Mouse (Mus musculus) intestine, embryonic 15.5 days (tissue): ENCODE data around the gene Dnajc28. TPM values are rescaled to one million over a fixed set of nuclear protein-coding genes. Genes with fewer than 3 reads are reported as not detected.

Experiments used
- ATAC-seq: fragments of 200-750 bp; cut with Nextera tagmentation; 2 replicates; pipeline ENCODE4 v1.8.0; 2017; ENCODE audit warnings: moderate TSS enrichment, moderate library complexity
- H3K27ac ChIP-seq: fragments of 300-500 bp; sonication (generic); 2 replicates; pipeline ENCODE4 v1.5.1; 2015; ENCODE audit warnings: mild to moderate bottlenecking, inconsistent platforms
- H3K27me3 ChIP-seq: fragments of 300-500 bp; sonication (generic); replicated peaks from 2 replicates; pipeline ENCODE4 v1.6.1; 2015; ENCODE audit warnings: inconsistent platforms
- H3K36me3 ChIP-seq: fragments of 300-500 bp; sonication (generic); 2 replicates; pipeline ENCODE4 v1.6.1; 2015; ENCODE audit warnings: inconsistent platforms
- H3K4me1 ChIP-seq: fragments of 300-500 bp; sonication (generic); replicated peaks from 2 replicates; pipeline ENCODE4 v1.6.1; 2015; ENCODE audit warnings: inconsistent platforms
- H3K4me2 ChIP-seq: fragments of 300-500 bp; sonication (generic); replicated peaks from 2 replicates; pipeline ENCODE4 v1.6.1; 2015; ENCODE audit warnings: mild to moderate bottlenecking, inconsistent platforms
- H3K4me3 ChIP-seq: fragments of 300-500 bp; sonication (generic); replicated peaks from 2 replicates; pipeline ENCODE4 v1.5.1; 2015; ENCODE audit warnings: inconsistent platforms
- H3K9ac ChIP-seq: fragments of 300-500 bp; sonication (generic); 2 replicates; pipeline ENCODE4 v1.6.1; 2015; ENCODE audit warnings: inconsistent platforms
- H3K9me3 ChIP-seq: fragments of 300-500 bp; sonication (generic); 2 replicates; pipeline ENCODE4 v1.6.1; 2016; ENCODE audit warnings: inconsistent platforms
- WGBS: fragments of 180-500 bp; shearing (Covaris S2); methylation state at CpG from one replicate; pipeline ENCODE4 v1.1.7; 2015; 5-methylcytosine and 5-hydroxymethylcytosine counted together
- polyA plus RNA-seq: library from polyadenylated mRNA; unstranded; fragments of >200 nt; fragmentation: Nextera tagmentation; extraction: Ambion mirVana; gene quantifications from 2 replicates; pipeline ENCODE4 v1.2.1, GENCODE M21; 2015

Dnajc28 gene
- polyA plus RNA-seq, 1 experiment from 2014 or later: 2.5 TPM

DNA sequence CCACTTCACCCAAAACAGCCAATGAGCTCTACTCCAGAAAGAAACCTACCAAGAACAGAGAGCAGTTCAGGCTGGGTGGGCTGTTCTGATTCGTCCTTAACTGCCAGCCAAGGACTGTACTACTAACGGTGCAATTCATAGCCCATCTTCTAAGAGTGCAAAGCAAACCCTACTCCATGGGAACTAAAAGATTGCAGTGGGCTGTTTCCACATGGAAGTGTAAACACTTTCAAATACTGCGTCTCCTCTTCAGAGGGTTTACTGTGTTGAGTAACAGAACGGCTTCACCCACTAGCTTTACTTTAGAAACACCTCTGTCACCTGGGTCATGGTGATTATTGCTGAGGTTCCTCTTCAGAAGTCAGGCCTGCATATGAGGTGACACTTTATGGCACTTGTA lies 17.7 kb downstream of the Dnajc28 start:
- peaks cover 9% of the 10 kb centered on the region for H3K4me1 ChIP-seq
- 31% methylated on average over 4 of the region's 4 CpGs for WGBS
- H3K27ac ChIP-seq: no peak overlapping the region
- no peak overlapping the region for H3K4me2 ChIP-seq
- H3K36me3 ChIP-seq: no peaks in the 10 kb centered on the region
- no peak overlapping the region for H3K9ac ChIP-seq
- no peaks in the 10 kb centered on the region for H3K27me3 ChIP-seq
- H3K9me3 ChIP-seq: no peaks in the 10 kb centered on the region
- H3K4me3 ChIP-seq: no peak overlapping the region
- no peak for ATAC-seq

GRCm38 (mm10) chr16:91599242-91599641 lies 19.6 kb downstream of the Dnajc28 start:
- no peaks in the 10 kb centered on the region for H3K36me3 ChIP-seq
- H3K27ac ChIP-seq: no peak overlapping the region
- H3K9ac ChIP-seq: no peak overlapping the region
- no peak overlapping the region for H3K4me3 ChIP-seq
- no peaks in the 10 kb centered on the region for H3K9me3 ChIP-seq
- H3K27me3 ChIP-seq: no peaks in the 10 kb centered on the region
- H3K4me2 ChIP-seq: no peak overlapping the region
- H3K4me1 ChIP-seq: peaks cover 9% of the 10 kb centered on the region
- ATAC-seq: no peak

DNA sequence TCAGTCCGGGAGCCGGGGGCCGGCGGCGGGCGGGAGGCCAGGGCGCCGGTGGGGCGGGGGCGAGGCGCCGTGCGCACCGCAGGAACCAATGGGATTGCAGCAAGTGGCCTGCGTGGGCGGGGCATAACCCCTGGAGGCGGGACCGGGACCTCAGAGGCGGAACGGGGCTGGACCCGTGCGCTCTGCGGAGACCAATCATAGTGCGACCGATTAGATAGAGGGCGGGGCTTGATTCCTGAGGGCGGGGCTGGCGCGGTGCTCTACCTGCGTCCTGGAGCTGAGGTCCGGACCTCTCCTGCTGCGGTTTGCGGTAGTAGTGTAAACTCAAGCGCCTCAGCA lies 21.2 kb downstream of the Dnajc28 start, which contains the start of gene Tmem50b:
Gene Tmem50b, minus strand, starts transcription at position 129 of the 339 bp plus-strand sequence.
- no peaks in the 10 kb centered on the region for H3K27me3 ChIP-seq
- no peaks in the 10 kb centered on the region for H3K9me3 ChIP-seq
- WGBS: 2% methylated on average over 34 of the region's 34 CpGs
- H3K4me1 ChIP-seq: peaks cover 12% of the 10 kb centered on the region
- peak within 1 kb of the TSS; percentile 82 for H3K4me3 ChIP-seq
- H3K36me3 ChIP-seq: no peaks in the 10 kb centered on the region
- peak within 1 kb of the TSS; percentile 87 for H3K4me2 ChIP-seq
- peak; percentile 99 for ATAC-seq
- H3K9ac ChIP-seq: peak within 1 kb of the TSS; percentile 68
- no peak within 1 kb of the TSS for H3K27ac ChIP-seq

DNA sequence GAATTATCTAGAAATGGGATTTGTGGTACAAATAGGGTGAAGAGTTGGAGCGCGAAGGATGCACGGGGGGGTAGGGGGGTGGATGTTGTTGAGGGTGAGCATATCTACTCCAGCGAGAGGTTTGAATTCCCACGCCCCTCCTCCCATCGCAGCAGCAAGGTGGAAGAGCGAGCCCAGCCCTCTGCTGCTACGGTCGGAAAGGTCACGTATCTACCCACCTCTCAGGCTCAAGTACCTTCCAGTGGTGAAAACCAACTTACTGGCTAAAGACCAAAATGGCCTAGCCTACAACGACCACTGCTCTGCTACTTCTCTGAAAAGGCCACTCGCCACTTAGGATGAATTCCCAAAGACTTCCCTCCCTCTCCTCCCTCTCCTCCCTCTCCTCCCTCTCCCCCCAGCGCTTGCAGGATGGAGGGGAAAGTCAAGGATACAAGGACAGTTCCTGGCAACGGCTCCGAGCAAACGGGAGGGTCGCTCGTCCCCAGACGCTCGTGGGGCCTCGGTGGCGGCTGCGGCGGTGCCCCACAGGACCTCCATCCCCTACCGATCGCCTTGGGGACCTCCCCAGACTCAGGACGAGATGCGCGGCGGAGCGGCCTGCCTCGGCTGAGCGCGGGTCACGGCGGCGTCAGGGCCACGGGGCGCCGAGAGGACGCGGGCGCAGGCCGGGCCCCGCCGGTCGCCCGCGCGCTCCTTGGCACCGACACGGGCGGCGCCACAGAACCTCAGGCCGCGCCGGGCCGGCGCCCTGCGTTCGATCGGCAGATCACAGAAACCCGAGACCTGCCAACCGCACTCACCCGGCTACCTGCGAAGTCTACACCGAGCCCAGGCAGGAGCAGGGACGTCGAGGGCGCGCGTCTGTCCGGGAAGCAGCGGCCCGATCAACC lies 21.8 kb downstream of the Dnajc28 start:
- Histone ChIP-seq H3K36me3 (no peaks in the 10 kb centered on the region), H3K4me2 (peak overlapping the region; percentile 87), H3K9me3 (no peaks in the 10 kb centered on the region), H3K27me3 (no peaks in the 10 kb centered on the region), H3K4me1 (peaks cover 17% of the 10 kb centered on the region), H3K4me3 (peak overlapping the region; percentile 82), H3K9ac (peak overlapping the region; percentile 68), H3K27ac (no peak overlapping the region)
- WGBS: under 1% methylated on average over 60 of the region's 75 CpGs
- peak; percentile 70 for ATAC-seq

DNA sequence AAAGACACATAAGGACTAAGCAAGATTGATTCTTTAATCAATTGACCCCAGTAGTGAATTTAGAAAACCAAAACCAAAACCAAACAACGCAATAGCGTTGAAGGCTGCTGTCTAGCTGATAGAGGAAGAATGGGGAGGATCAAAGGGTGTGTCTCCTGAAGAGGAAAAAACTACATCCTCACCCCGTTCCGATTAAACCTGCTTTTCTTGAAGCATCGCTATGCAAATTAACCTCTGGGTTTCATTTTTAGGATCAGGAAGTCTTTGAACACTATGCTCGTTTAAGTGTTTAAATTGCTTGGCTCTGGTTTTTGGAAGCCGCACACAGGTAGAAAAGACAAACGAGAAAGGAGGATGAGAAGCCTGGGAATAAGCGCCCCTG lies 22.4 kb downstream of the Dnajc28 start:
- 17% methylated on average over 9 of the region's 9 CpGs for WGBS
- H3K4me2 ChIP-seq: peak overlapping the region; percentile 87
- no peak overlapping the region for H3K9ac ChIP-seq
- peak overlapping the region; percentile 82 for H3K4me3 ChIP-seq
- H3K9me3 ChIP-seq: no peaks in the 10 kb centered on the region
- no peak for ATAC-seq
- no peaks in the 10 kb centered on the region for H3K36me3 ChIP-seq
- no peak overlapping the region for H3K27ac ChIP-seq
- H3K4me1 ChIP-seq: peaks cover 15% of the 10 kb centered on the region
- no peaks in the 10 kb centered on the region for H3K27me3 ChIP-seq

- H3K9ac ChIP-seq: no peak overlapping the region
Observed at GRCm38 (mm10) chr16:91595076-91595475, 23.8 kb downstream of the Dnajc28 start.

GRCm38 (mm10) chr16:91593262-91593661 lies 25.6 kb downstream of the Dnajc28 start:
- Histone ChIP-seq H3K4me3 (no peak overlapping the region), H3K4me2 (no peak overlapping the region), H3K36me3 (no peaks in the 10 kb centered on the region), H3K4me1 (peaks cover 17% of the 10 kb centered on the region; the same call in 1 of the 2 replicates), H3K9ac (no peak overlapping the region), H3K27me3 (no peaks in the 10 kb centered on the region), H3K9me3 (no peaks in the 10 kb centered on the region), H3K27ac (no peak overlapping the region)
- ATAC-seq: no peak
- WGBS: 72% methylated on average over 3 of the region's 3 CpGs

More at GRCm38 (mm10) chr16:91595076-91595475, 23.8 kb downstream of the Dnajc28 start:
- no peaks in the 10 kb centered on the region for H3K36me3 ChIP-seq
- no peak for ATAC-seq
- peaks cover 17% of the 10 kb centered on the region; the same call in 1 of the 2 replicates for H3K4me1 ChIP-seq
- WGBS: 82% methylated on average over 6 of the region's 6 CpGs
- H3K9me3 ChIP-seq: no peaks in the 10 kb centered on the region
- H3K27me3 ChIP-seq: no peaks in the 10 kb centered on the region
- H3K4me3 ChIP-seq: no peak overlapping the region
- H3K27ac ChIP-seq: no peak overlapping the region
- H3K4me2 ChIP-seq: no peak overlapping the region

- Histone ChIP-seq H3K4me3 (no peak overlapping the region), H3K27me3 (no peaks in the 10 kb centered on the region), H3K4me1 (peaks cover 17% of the 10 kb centered on the region; the same call in 1 of the 2 replicates), H3K9me3 (no peaks in the 10 kb centered on the region), H3K9ac (no peak overlapping the region), H3K4me2 (no peak overlapping the region), H3K27ac (no peak overlapping the region), H3K36me3 (no peaks in the 10 kb centered on the region)
- no peak for ATAC-seq
- WGBS: 48% methylated on average over 8 of the region's 8 CpGs
Observed at GRCm38 (mm10) chr16:91592162-91592561, 26.7 kb downstream of the Dnajc28 start.

GRCm38 (mm10) chr16:91588703-91589102 lies 30.1 kb downstream of the Dnajc28 start:
- ATAC-seq: no peak
- H3K27me3 ChIP-seq: no peaks in the 10 kb centered on the region
- WGBS: 86% methylated on average over 3 of the region's 3 CpGs
- no peaks in the 10 kb centered on the region for H3K9me3 ChIP-seq
- H3K4me2 ChIP-seq: no peak overlapping the region
- H3K9ac ChIP-seq: no peak overlapping the region
- no peak overlapping the region for H3K4me3 ChIP-seq
- 0 out of 2 replicates have a peak, but pooled peaks cover 10% of the 10 kb centered on the region for H3K4me1 ChIP-seq
- H3K36me3 ChIP-seq: no peaks in the 10 kb centered on the region; the same call in 1 of the 2 replicates
- no peak overlapping the region for H3K27ac ChIP-seq

DNA sequence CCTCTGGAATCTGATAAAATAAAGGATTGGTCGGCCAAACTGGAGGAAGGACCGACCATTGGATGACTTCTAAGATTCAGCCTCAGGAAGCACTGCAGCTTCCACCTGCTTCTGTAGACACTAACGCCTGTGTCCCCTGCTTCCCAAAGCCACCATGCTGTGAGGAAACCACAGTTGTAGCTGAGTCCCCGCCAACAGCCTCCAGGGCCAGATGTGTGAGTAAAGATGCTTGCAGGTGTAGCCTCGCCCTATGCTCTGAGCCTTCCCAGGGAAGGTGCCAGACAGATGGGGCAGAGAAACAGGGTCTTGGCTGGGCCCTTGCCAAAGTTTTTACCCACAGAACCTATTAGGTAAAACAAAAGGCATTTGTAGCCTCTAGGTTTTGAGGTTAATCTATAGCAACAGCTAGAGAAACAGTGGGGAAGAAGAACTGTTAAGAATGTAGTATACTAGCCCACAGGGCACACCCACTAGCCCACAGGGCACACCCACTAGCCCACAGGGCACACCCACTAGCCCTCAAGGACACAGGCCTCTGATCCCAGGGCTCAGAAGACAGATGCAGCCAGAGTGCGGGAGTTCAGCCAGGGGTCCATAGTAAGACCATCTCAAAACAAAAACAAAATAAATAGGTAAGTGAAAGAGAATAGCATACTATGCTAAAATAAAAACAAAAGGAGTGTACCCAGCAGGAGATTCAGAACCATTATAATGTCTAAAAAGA lies 30.9 kb downstream of the Dnajc28 start:
- no peak overlapping the region for H3K4me2 ChIP-seq
- H3K9me3 ChIP-seq: no peaks in the 10 kb centered on the region
- no peak overlapping the region for H3K27ac ChIP-seq
- H3K9ac ChIP-seq: no peak overlapping the region
- no peaks in the 10 kb centered on the region for H3K27me3 ChIP-seq
- no peaks in the 10 kb centered on the region; the same call in 1 of the 2 replicates for H3K36me3 ChIP-seq
- no peak for ATAC-seq
- 0 out of 2 replicates have a peak, but pooled peaks cover 10% of the 10 kb centered on the region for H3K4me1 ChIP-seq
- 67% methylated on average over 6 of the region's 6 CpGs for WGBS
- H3K4me3 ChIP-seq: no peak overlapping the region

GRCm38 (mm10) chr16:91586244-91586643 lies 32.6 kb downstream of the Dnajc28 start:
- H3K4me1 ChIP-seq: 0 out of 2 replicates have a peak, but pooled peaks cover 2% of the 10 kb centered on the region
- 90% methylated on average over 6 of the region's 6 CpGs for WGBS
- H3K27me3 ChIP-seq: no peaks in the 10 kb centered on the region
- no peak overlapping the region for H3K4me3 ChIP-seq
- no peak overlapping the region for H3K9ac ChIP-seq
- no peaks in the 10 kb centered on the region for H3K9me3 ChIP-seq
- no peak overlapping the region for H3K4me2 ChIP-seq
- H3K27ac ChIP-seq: no peak overlapping the region
- ATAC-seq: no peak
- H3K36me3 ChIP-seq: no peaks in the 10 kb centered on the region; the same call in 1 of the 2 replicates

DNA sequence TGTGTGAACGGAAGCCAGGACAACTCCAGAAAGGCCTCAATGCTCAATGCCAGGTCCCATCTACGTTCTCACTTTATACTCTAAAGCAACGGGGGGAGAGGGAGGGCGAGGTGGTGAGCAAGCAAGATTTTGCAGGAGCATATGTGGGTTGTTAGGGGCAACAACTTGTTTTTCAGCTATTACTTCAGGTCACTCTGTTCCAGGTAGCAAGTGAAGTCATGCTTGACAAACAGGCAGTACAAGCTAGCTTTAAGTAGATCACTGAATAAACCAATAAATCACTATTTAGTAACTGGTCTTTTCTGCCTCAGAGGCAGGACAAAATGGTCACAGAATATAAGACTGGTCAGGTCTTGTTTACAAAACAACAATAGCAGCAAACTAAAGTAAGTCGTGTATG lies 33.2 kb downstream of the Dnajc28 start:
- Histone ChIP-seq H3K9me3 (no peaks in the 10 kb centered on the region), H3K27me3 (no peaks in the 10 kb centered on the region), H3K4me3 (no peak overlapping the region), H3K36me3 (no peaks in the 10 kb centered on the region; the same call in 1 of the 2 replicates), H3K9ac (no peak overlapping the region), H3K4me2 (no peak overlapping the region), H3K27ac (no peak overlapping the region), H3K4me1 (0 out of 2 replicates have a peak, but pooled peaks cover 2% of the 10 kb centered on the region)
- no peak for ATAC-seq
- 82% methylated on average over 5 of the region's 5 CpGs for WGBS
